Mouse (Mus musculus) embryo, embryonic 10 days (tissue): ENCODE measurements around the gene Klhdc4.

ENCODE experiments used
- DNase-seq: peaks from one replicate; pipeline ENCODE4 v3.0.0-alpha.2; 2015; ENCODE audit warnings: low spot score

Klhdc4 gene

DNA sequence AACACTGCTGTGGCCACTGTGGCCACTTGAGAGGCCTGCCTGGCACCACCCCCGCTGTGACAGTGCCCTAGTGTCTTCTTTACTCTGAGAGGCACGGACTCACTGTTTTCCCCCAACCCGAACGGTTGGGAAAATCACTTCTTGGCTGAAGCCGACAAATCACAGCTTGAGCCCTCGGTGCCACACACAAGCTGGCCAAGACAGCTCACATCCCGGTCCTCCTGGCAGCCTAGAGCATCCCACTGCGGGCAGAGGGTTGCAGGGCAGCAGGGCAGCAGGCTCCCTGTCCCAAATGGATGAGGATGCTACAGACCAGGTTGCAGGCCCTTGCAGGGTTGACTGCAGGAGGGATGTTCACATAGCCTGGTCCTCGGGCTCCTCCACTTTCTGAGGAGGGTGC is 79.9 kb downstream of the Klhdc4 start:
- DNase-seq: no peak
